Mouse (Mus musculus): ENCODE results near the gene Bag6. TPM values are rescaled to one million over a fixed set of nuclear protein-coding genes. Genes with fewer than 3 reads are reported as not detected.

Bag6 gene
- total RNA-seq (2021), result 100 to 1,000 TPM; 290 to 320 TPM

DNA sequence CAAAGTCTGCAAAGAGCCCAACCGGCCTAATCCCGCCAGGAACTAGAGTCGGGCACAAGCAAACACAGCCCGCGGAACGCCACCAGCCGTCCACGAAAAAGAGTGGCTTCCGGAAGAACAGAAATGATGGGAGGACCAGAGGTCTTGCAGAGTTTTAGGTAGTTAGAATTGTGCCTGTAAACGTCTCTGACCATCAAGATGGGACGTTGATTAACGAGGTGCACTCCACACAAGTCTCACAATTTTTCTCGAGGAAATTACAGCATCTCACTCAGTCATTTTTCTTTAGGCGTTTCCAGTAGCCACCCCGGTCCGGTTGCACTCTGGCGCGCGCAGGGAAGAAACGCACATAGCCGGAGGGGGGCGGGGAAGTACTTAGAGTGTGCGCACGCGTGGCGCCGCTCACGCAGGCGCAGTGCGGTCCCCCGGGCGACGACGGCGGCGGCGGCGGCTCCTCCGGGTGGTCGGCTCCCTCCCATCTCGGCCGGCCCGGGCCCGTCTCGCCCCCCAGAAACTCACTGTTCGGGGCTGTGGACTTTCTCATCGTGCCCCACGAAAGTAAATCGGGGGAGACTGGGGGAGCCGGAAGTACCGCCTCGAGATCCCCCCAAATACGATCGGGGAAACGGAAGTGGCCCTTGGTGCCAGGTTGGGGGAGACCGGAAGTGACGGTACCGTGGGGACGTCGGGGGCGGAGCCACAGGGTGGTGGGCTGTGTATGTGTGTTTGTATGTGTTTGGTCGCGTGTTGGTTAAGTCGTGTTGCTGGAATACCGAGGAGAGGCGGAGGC is at the start of gene Bag6:
Bag6 (plus strand) TSS at position 378 of the 790 bp plus-strand sequence.
- DNase-seq (ENCODE audit: extremely low spot score in 1 of 2, low spot score in 1 of 2), result peak; percentile 87 to 98

GRCm38 (mm10) chr17:35085208-35085865 is 49.6 kb upstream of the Bag6 start, which contains the start of gene Ly6g6f:
TSS of gene Ly6g6f (minus strand) at chr17:35085610.
- no peak for DNase-seq (ENCODE audit: extremely low spot score in 1 of 2, low spot score in 1 of 2)

- no peak for DNase-seq (ENCODE audit: extremely low spot score in 1 of 2, low spot score in 1 of 2)
Measured at GRCm38 (mm10) chr17:35088151-35088550, 46.8 kb upstream of the Bag6 start.

DNA sequence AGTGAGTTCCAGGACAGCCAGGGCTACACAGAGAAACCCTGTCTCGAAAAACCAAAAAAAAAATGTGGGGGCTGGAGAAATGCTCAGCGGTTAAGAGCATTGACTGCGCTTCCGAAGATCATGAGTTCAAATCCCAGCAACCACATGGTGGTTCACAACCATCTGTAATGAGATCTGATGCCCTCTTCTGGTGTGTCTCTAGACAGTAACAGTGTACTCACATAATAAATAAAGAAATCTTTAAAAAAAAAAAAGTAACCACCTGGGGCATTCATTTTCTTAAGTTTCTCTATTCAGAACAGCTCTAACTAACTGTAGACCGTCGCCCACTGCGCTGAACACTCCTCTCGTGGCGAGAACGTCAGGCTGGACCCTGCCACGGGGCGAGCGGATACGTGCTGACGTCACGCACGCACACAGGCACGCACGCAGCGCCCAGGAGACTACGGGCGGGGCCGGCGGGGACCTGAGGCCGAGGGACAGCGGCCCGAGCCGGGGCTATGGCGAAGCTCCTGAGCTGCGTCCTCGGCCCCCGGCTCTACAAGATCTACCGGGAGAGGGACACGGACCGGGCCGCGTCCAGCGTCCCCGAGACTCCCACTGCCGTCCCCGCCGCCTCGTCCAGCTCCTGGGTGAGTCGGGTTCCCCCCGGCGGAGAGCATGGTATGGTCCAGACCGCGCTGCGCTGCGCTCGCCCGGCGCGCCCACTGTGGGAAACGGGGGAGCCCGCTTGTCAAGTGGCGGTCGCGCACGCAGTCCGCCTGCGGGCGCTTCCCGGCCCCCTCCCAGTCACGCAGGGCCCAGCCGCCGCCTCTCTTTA is 45.9 kb upstream of the Bag6 start, which contains the start of gene Abhd16a:
Abhd16a (plus strand) TSS at position 439 of the 820 bp plus-strand sequence.
- peak; percentile 86 to 94 for DNase-seq (ENCODE audit: extremely low spot score in 1 of 2, low spot score in 1 of 2)

DNA sequence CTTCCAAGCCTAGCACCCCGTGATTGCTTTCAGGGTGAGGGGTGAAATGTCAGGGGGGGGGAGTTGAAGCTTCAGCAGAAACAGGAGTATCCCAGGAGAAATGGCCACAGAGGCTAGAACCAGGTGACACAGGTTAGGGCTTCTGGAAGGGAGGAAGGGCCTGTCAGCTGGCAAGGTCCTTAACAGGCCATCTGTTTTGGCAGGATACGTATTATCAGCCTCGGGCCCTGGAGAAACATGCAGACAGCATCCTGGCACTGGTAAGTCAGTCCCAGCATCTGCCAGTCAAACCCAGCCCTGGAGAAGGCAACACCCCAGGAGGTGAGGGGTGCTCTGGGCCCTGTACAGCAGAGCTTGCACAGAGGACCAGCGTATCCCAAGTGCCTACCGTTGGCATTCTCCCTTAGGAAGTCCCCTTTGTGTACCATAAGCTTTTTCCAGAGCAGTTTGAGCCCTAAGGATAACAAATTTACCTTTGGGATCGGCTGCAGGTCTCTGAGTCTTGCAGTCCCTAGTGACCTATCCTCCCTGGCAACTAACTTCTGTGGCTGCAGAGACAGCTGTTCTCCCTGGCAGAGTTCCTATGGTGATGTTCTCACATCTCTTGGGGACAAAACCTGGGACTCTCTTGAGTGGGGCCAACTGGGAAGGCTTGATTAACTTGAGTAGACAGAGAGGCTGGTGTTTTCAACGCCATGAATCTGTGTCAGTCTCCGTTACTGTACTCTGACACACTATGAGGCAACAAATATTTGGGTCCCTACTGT is 44.6 kb upstream of the Bag6 start:
- DNase-seq (ENCODE audit: extremely low spot score in 1 of 2, low spot score in 1 of 2), result no peak

- DNase-seq (ENCODE audit: extremely low spot score in 1 of 2, low spot score in 1 of 2), result no peak
Measured at GRCm38 (mm10) chr17:35092403-35093198, 42.4 kb upstream of the Bag6 start.

- DNase-seq (ENCODE audit: extremely low spot score in 1 of 2, low spot score in 1 of 2), result no peak
Measured at GRCm38 (mm10) chr17:35094475-35095365, 40.3 kb upstream of the Bag6 start.

DNA sequence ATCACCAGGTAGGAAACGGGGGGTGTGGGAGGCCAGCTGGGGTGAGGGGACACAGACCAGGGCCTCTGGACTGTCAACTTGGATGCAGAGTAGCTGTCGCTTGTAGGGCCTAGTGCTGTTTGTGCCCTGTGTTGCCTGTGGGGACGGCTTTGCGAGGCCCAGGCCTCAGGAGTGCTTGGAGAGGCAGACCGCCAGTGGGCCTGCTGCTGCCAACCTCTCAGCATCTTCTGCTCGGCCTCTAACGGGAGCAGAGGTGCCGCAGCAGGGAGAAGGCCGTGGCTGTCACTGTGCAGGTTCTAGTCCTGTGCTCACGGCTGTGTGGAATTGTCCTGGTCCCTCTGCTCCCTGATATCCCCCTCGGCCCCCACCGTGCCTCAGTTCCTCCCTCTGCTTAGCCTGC is 38.4 kb upstream of the Bag6 start:
- no peak for DNase-seq (ENCODE audit: extremely low spot score in 1 of 2, low spot score in 1 of 2)

- no peak for DNase-seq (ENCODE audit: extremely low spot score in 1 of 2, low spot score in 1 of 2)
Measured at GRCm38 (mm10) chr17:35097164-35097655, 37.8 kb upstream of the Bag6 start.

GRCm38 (mm10) chr17:35100196-35100765 is 34.7 kb upstream of the Bag6 start:
- no peak for DNase-seq (ENCODE audit: extremely low spot score in 1 of 2, low spot score in 1 of 2)

GRCm38 (mm10) chr17:35101161-35101560 is 33.8 kb upstream of the Bag6 start:
- no peak for DNase-seq (ENCODE audit: extremely low spot score in 1 of 2, low spot score in 1 of 2)

GRCm38 (mm10) chr17:35102299-35102698 is 32.7 kb upstream of the Bag6 start:
- DNase-seq (ENCODE audit: extremely low spot score in 1 of 2, low spot score in 1 of 2), result no peak

GRCm38 (mm10) chr17:35103221-35103690 is 31.7 kb upstream of the Bag6 start:
- DNase-seq (ENCODE audit: extremely low spot score in 1 of 2, low spot score in 1 of 2), result no peak

- DNase-seq (ENCODE audit: extremely low spot score in 1 of 2, low spot score in 1 of 2), result no peak
Measured at GRCm38 (mm10) chr17:35104079-35104478, 30.9 kb upstream of the Bag6 start.

DNA sequence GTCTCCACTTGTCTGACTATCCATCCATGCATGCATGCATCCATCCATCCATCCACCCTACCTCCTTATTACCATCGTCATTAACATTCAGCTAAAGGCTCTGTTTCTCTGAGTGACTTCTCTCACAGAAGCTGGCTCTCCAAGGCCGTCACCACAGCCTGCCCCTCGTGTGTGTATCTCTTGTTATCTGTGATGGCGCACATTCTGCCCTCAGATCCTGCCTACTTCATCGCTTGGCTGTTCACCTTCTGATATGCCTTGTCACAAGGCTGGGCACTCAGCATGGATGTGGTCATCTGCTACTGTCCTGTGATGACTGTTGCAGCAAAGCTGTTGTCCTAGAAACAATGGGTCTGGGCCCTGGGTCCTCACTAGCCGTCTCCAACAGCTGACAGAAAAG is 30.2 kb upstream of the Bag6 start:
- no peak for DNase-seq (ENCODE audit: extremely low spot score in 1 of 2, low spot score in 1 of 2)

GRCm38 (mm10) chr17:35105740-35106389 is 29.1 kb upstream of the Bag6 start:
- peak in 1 of 2 experiments; percentile 34 for DNase-seq (ENCODE audit: extremely low spot score in 1 of 2, low spot score in 1 of 2)

DNA sequence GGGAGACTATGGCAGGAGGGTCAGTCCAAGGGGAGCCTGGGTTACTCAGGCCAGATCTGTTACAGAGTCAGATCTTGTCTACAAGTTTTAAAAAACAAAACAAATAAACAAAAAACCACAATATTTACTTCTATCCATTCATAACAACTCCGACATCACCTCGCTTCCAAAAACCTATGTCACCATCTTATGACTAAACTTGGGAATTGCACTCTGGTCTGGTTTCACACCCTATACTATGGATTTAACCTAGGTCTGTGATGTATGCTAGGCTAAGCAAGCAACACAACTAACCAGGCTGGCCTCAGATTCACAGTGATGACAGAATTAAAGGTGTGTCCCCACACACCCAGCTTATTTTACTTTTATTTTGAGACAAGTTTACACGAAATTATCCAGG is 28.5 kb upstream of the Bag6 start:
- no peak for DNase-seq (ENCODE audit: extremely low spot score in 1 of 2, low spot score in 1 of 2)

Measured in layer of hippocampus, postnatal 25 days (tissue).